Mouse (Mus musculus): ENCODE data around the gene Tex30.
"Not testable (repeated sequence)": the region's sequence is repeated elsewhere in the genome, so short reads cannot be mapped to it uniquely, and the experiment has no call there.

The Tex30 gene

GRCm38 (mm10) chr1:44102259-44102717, at the start of gene Tex30:
Gene Tex30 (minus strand): TSS chr1:44102441.
- DNase-seq, result peak; percentile 90 to 92

- peak in 1 of 2 experiments; percentile 3 for DNase-seq
Measured at GRCm38 (mm10) chr1:44148706-44149105, 46.5 kb upstream of the Tex30 start.

GRCm38 (mm10) chr1:44147563-44148381, 45.5 kb upstream of the Tex30 start, which contains the start of gene Ercc5:
Gene Ercc5 (plus strand): TSS chr1:44147744.
- DNase-seq, result peak; percentile 80 to 82

- no peak for DNase-seq
Measured at GRCm38 (mm10) chr1:44142747-44143146, 40.5 kb upstream of the Tex30 start.

- no peak for DNase-seq
Measured at GRCm38 (mm10) chr1:44140232-44140631, 38.0 kb upstream of the Tex30 start.

- DNase-seq, result no peak
Measured at GRCm38 (mm10) chr1:44129929-44130581, 27.8 kb upstream of the Tex30 start.

GRCm38 (mm10) chr1:44125590-44125989, 23.3 kb upstream of the Tex30 start:
- no peak for DNase-seq

- DNase-seq, result no peak
Measured at GRCm38 (mm10) chr1:44122256-44122655, 20.0 kb upstream of the Tex30 start.

GRCm38 (mm10) chr1:44120074-44120406, 17.8 kb upstream of the Tex30 start:
- DNase-seq, result no peak

- peak; percentile 47 to 49 for DNase-seq
Measured at GRCm38 (mm10) chr1:44119201-44120073, 17.2 kb upstream of the Tex30 start.

GRCm38 (mm10) chr1:44118239-44119054, 16.2 kb upstream of the Tex30 start, which contains the start of the genes Kdelc1 and Bivm:
Gene Kdelc1 (minus strand): TSS chr1:44118808.
Gene Bivm (plus strand): TSS chr1:44118957.
- DNase-seq, result peak; percentile 55 to 62

GRCm38 (mm10) chr1:44117571-44117970, 15.3 kb upstream of the Tex30 start:
- no peak for DNase-seq

GRCm38 (mm10) chr1:44102939-44103338, 698 bp upstream of the Tex30 start:
- no peak for DNase-seq

GRCm38 (mm10) chr1:44101448-44102225, 604 bp downstream of the Tex30 start:
- peak; percentile 64 to 68 for DNase-seq

GRCm38 (mm10) chr1:44064625-44065024, 37.6 kb downstream of the Tex30 start:
- DNase-seq, result peak; percentile 78 to 80

- DNase-seq, result no peak
Measured at GRCm38 (mm10) chr1:44063439-44063838, 38.8 kb downstream of the Tex30 start.

- no peak for DNase-seq
Measured at GRCm38 (mm10) chr1:44061836-44062235, 40.4 kb downstream of the Tex30 start, which contains the start of gene Gm8251. Gene Gm8251 (minus strand): TSS chr1:44061936.

- DNase-seq, result no peak
Measured at GRCm38 (mm10) chr1:44057805-44058204, 44.4 kb downstream of the Tex30 start.

GRCm38 (mm10) chr1:44046556-44046955, 55.7 kb downstream of the Tex30 start:
- DNase-seq, result no peak

GRCm38 (mm10) chr1:44045689-44046088, 56.6 kb downstream of the Tex30 start:
- not testable (repeated sequence) for DNase-seq

GRCm38 (mm10) chr1:44042555-44042915, 59.7 kb downstream of the Tex30 start:
- DNase-seq, result no peak
